Mouse (Mus musculus) CD4-positive, CD25-positive, alpha-beta regulatory T cell, adult 4 months (primary cell): Measurements from ENCODE around the gene Med25. TPM values are rescaled to one million over a fixed set of nuclear protein-coding genes. Genes with fewer than 3 reads are reported as not detected.

Experiments
- ATAC-seq: one replicate; pipeline ENCODE4 v1.8.0; 2017
- polyA plus RNA-seq, 2 experiments: library from polyadenylated mRNA; unstranded; fragments of 100-300 nt; shearing (Covaris generic); gene quantifications; one replicate each; pipeline ENCODE4 v1.2.1; 2017

Med25 gene
- polyA plus RNA-seq, 2 experiments from 2014 or later: 9.1 to 10.9 TPM

GRCm38 (mm10) chr7:44862434-44862833 lies 30.1 kb downstream of the Med25 start:
- no peak for ATAC-seq

DNA sequence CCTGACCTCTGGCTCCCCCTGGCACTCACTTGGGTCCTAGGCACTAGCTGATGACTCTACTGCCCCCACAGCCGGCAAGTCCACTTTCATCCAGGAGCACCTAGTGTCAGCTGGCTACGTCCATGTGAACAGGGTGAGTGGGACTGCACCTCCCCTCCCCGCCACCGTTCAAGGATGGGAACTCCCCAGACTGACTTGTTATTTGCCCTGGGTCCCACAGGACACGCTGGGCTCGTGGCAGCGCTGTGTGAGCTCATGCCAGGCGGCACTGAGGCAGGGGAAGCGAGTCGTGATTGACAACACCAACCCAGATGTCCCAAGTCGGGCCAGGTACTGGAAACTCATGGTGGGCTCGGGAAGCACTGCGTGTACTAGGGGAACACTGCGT lies 31.1 kb downstream of the Med25 start:
- no peak for ATAC-seq

DNA sequence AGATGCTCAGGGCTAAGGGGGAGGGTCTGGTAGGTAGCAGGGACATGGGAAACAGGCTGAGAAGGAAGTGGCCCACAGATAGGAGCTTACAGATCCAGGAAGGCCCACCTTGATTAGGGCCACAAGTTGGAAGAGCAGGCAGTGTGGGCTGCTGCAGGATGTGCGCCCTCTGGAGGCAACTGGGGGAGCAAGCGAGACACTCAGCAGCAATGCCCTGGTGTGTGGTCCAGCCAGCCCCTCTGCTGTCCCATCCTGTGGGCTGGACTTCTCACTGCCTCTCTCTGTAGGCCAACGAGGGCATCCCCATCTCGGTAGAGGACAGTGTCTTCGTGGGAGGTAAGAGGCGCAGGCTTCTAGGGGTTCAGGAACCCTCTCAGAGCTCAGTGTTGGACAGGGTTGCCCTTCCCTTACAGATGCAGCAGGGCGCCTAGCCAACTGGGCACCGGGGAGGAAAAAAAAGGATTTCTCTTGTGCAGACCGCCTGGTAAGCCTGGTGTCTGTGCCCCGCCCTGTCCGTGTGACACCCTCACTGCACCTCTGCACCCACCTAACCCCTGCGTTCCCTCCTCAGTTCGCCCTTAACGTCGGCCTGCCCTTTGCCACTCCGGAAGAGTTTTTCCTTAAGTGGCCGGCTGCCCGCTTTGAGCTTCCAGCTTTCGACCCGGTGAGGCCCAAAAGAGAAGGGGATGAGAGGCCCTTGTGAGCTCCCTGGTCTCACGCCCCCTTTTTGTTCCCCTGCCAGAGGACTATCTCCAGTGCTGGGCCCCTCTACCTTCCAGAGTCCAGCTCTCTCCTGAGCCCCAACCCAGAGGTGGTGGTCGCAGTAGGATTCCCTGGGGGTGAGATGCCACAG lies 31.7 kb downstream of the Med25 start:
- peak; percentile 36 for ATAC-seq

DNA sequence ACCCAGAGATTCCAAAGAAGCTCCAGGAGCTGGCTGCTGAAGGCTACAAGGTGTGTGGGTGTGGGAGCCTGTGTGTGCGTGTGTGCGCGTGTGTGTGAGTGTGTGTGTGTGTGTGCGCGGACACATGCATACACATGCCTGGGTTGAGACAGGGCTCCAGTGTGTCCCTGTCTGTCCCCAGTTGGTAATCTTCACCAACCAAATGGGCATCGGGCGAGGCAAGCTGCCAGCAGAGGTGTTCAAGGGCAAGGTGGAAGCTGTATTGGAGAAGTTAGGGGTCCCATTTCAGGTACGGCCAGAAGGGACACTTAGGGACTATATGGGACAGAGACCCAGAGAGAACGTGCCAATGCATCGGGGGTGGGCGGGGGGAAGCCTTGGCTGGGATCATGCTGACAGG lies 32.6 kb downstream of the Med25 start:
- ATAC-seq: no peak

- no peak for ATAC-seq
Observed at GRCm38 (mm10) chr7:44857905-44858304, 34.6 kb downstream of the Med25 start.

- ATAC-seq: peak; percentile 64
Observed at GRCm38 (mm10) chr7:44857042-44857552, 35.4 kb downstream of the Med25 start, which contains the start of gene Pnkp. Gene Pnkp, plus strand, starts transcription at chr7:44857139.

GRCm38 (mm10) chr7:44856265-44856916 lies 36.1 kb downstream of the Med25 start:
- no peak for ATAC-seq

DNA sequence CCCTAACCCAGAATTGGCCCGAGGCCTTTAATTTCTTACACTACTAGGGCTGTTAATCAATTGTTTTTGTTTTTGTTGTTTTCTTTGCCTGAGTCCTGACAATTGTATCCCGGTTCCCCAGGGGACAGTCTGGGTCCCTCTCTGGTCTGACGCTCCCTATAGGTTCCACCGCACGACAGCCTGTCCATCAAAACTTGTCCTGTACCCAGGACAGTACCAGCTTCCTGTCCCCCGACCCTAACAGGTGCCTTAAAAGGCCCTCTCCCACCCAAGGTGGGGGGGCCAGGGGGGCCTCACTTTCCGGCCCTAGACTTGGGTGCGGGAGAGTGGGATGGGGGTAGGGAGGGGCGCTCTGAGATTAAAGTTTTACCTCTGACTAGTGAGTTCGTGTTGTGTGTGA lies 37.5 kb downstream of the Med25 start:
- no peak for ATAC-seq

DNA sequence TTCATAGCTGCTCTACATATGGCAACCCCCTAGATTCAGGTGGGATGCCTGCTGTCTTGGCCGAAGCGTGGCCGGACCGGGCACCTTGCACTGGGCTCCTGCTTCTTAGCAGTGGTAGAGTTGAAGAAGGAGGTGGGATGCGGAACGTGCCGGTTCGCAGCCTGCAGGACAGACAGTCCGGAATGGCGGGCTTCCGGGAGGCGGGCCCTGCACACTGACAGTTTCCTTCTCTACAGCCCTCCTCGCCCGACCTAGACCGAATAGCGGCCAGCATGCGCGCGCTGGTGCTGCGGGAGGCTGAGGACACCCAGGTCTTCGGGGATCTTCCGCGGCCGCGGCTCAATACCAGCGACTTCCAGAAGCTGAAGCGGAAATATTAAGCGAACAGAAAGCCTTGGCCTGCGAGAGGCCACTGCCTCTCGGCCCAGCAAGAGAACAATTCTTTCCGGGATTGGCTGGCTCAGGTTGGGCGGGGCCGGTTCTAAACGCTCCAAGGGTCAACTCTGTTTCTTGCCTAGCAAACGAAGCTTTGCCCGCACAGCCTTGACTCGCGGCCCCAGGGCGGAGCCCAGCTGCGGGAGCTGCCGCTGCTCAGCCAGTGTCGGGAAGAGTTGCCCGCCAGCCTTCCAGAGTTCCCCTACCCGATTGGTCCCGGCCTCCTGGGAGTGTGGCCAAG lies 38.0 kb downstream of the Med25 start:
- ATAC-seq: peak; percentile 48

- ATAC-seq: no peak
Observed at GRCm38 (mm10) chr7:44853596-44854355, 38.7 kb downstream of the Med25 start.

DNA sequence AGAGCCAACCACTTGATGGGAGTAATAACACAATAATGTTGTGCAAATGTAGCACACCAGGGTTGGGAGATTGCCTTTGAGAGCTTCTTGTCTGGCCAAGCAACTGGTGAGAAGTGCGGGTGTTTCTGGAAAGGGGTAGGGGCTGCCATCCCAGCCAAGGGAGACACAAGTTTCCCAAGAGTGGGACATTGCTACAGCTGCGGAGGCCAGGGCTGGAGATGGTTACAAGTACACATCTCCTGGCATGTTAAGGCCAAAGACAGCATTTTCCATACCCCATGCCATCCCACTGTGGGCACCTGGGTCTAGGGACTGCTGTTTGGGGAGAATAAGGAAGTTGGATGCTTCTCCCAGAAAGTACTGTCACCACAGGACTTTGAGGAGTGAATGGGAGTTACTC lies 39.4 kb downstream of the Med25 start:
- no peak for ATAC-seq

GRCm38 (mm10) chr7:44852259-44853027 lies 40.1 kb downstream of the Med25 start:
- no peak for ATAC-seq

- no peak for ATAC-seq
Observed at GRCm38 (mm10) chr7:44851625-44852234, 40.8 kb downstream of the Med25 start.

- ATAC-seq: no peak
Observed at GRCm38 (mm10) chr7:44850789-44851624, 41.5 kb downstream of the Med25 start.

DNA sequence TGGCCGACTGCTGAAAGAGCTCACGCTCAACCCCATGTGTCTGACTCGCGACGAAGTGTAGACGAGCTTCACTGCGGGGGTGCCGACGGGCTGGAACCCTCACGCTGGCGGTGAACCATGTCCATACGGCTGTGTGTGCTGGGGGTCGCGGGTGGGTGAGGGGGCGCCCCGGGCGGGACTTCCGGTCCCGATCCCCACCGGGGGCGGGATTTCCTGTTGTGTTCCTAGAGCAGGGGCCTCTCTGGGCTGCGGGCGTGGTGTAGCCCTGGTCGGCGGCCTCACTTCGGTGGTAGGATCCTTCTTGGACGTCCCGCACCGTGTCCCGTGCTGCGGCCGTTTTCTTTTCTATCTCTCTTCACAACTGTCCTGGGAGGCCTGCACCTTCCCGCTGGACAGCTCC lies 42.4 kb downstream of the Med25 start:
- ATAC-seq: no peak

DNA sequence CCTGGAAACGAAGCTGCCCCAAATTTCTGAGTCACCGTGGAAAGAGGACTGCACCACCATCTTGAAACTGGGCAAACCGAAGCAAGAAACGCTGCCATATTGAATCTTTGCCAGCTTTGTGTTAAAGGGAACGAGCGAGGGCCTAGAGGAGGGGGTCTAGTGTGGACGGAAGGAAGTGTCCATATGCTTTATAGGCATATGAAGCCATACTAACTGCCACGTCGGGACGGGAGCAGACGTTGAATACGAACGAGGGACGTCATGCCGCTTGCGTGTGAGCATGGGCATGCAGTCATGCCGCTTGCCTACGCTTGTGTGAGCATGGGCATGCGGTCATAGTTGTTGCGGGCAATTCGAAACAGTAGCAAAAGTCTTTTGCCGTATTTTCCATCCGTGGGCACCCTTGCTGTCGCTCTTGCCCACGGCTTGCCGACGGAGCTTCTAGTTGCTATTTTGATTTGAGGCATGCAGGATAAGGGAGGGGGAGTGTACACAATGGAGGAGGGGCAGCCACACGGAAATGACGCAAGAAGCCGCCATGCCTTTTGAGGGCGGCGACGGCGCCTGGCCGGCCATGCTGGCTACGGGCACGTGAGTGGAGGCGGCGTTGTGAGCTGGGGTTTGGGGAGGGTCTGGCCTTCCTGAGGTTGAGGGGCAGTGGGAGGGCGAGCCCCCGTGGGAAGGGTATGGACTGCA lies 42.9 kb downstream of the Med25 start:
- peak; percentile 56 for ATAC-seq

- peak; percentile 79 for ATAC-seq
Observed at GRCm38 (mm10) chr7:44848561-44849415, 43.7 kb downstream of the Med25 start, which contains the start of the genes Akt1s1 and Tbc1d17. Gene Akt1s1, plus strand, starts transcription at chr7:44848991. Gene Tbc1d17, minus strand, starts transcription at chr7:44849079.

GRCm38 (mm10) chr7:44847772-44848171 lies 44.7 kb downstream of the Med25 start:
- no peak for ATAC-seq
